Mouse (Mus musculus): ENCODE measurements around the gene Hcrtr1. TPM values are rescaled to one million over a fixed set of nuclear protein-coding genes. Genes with fewer than 3 reads are reported as not detected.

The Hcrtr1 gene
- total RNA-seq, 2 experiments from 2014 or later: 11.2 TPM

DNA sequence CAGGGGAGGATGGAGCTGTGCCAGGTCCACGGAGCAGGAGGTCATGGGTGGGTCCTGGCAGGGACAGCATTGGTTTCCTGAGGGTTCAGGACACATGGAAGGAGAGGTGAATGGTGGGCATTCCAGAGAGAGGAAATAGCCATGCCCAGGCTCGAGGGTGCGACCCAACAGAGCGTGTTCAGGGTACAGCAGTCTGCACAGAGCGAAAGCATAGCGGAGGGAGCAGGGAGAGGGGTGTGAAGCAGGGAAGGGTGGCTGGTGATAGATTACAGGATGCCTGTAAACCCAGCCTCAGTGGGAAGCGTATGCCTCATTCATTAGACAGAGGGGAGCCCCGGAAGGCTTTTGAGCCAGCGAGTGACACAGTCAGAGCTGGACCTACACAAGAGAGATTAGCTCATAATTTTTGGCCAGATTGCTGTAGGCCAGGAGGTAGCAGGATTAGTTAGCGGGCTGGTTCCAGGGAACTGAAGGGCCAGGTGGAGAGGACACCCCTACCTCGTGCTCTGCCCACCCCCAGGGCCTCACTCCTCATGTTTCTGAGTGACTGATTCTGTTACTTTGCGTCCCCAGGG lies 53.8 kb downstream of the Hcrtr1 start:
- no peak for DNase-seq (ENCODE audit: extremely low spot score in 1 of 2, low spot score in 2 of 2)
- intact Hi-C loops (cut with DNase I): loop anchor here (5.0 kb wide), 1 partner anchor 298 kb away; no protein-coding TSS in a partner anchor

- intact Hi-C loops (cut with DNase I): no loop called here
- DNase-seq (ENCODE audit: extremely low spot score in 1 of 2, low spot score in 2 of 2): no peak
These were observed 54.7 kb downstream of the Hcrtr1 start for GRCm38 (mm10) chr4:130084331-130084945.

- DNase-seq (ENCODE audit: extremely low spot score in 1 of 2, low spot score in 2 of 2): no peak
- intact Hi-C loops (cut with DNase I): no loop called here
These were observed 56.9 kb downstream of the Hcrtr1 start for GRCm38 (mm10) chr4:130082211-130082610.

GRCm38 (mm10) chr4:130081345-130082190 lies 57.6 kb downstream of the Hcrtr1 start:
- intact Hi-C loops (cut with DNase I): no loop called here
- peak; percentile 81 to 82 for DNase-seq (ENCODE audit: extremely low spot score in 1 of 2, low spot score in 2 of 2)

Other genes with a start within 250 kb of the Hcrtr1 start
- gene Spocd1, start 210.1 kb downstream of the Hcrtr1 start, total RNA-seq (2021): under 1 TPM in 1 of 2 experiments, not detected in 1; 0.24 TPM
- 100 to 1,000 TPM; 295 to 296 TPM for gene Adgrb2, start 154.5 kb downstream of the Hcrtr1 start, total RNA-seq (2021)
- 10 to 100 TPM; 17.1 to 19.8 TPM for gene Col16a1, start 91.5 kb downstream of the Hcrtr1 start, total RNA-seq (2021)
- 10 to 100 TPM; 42.6 to 42.8 TPM for gene Pef1, start 36.8 kb downstream of the Hcrtr1 start, total RNA-seq (2021)
- 1 to 10 TPM; 2.3 to 2.7 TPM for gene Tinagl1, start 35.8 kb upstream of the Hcrtr1 start, total RNA-seq (2021)
- not detected for gene Gm853, start 83.0 kb upstream of the Hcrtr1 start, total RNA-seq (2021)
- 1 to 10 TPM; 2.9 to 3.1 TPM for gene Serinc2, start 139.8 kb upstream of the Hcrtr1 start, total RNA-seq (2021)
- 100 to 1,000 TPM; 218 to 234 TPM for gene Fabp3, start 169.2 kb upstream of the Hcrtr1 start, total RNA-seq (2021)
- 1 to 10 TPM in 1 of 2 experiments, not detected in 1; 1.8 TPM for gene Gm10570, start 169.3 kb upstream of the Hcrtr1 start, total RNA-seq (2021)
- gene Zcchc17, start 220.6 kb upstream of the Hcrtr1 start, total RNA-seq (2021): 10 to 100 TPM; 49.0 to 54.6 TPM
- gene Snrnp40, start 220.8 kb upstream of the Hcrtr1 start, total RNA-seq (2021): 10 to 100 TPM; 30.2 to 34.4 TPM